Mouse (Mus musculus) olfactory bulb, adult 2 months (tissue): ENCODE results near the gene Cd72.

Experiments
- CTCF ChIP-seq: fragments of 200-500 bp; IDR thresholded peaks from 2 replicates; pipeline ENCODE4 v1.5.1; 2012; ENCODE audit warnings: low read depth, mild to moderate bottlenecking, low read length, moderate library complexity; ENCODE audit not compliant: insufficient read depth
- POLR2A ChIP-seq: fragments of 200-500 bp; IDR thresholded peaks from 2 replicates; pipeline ENCODE4 v1.6.1; 2012; ENCODE audit warnings: mild to moderate bottlenecking, low read depth, low read length, moderate library complexity; ENCODE audit not compliant: insufficient read depth

DNA sequence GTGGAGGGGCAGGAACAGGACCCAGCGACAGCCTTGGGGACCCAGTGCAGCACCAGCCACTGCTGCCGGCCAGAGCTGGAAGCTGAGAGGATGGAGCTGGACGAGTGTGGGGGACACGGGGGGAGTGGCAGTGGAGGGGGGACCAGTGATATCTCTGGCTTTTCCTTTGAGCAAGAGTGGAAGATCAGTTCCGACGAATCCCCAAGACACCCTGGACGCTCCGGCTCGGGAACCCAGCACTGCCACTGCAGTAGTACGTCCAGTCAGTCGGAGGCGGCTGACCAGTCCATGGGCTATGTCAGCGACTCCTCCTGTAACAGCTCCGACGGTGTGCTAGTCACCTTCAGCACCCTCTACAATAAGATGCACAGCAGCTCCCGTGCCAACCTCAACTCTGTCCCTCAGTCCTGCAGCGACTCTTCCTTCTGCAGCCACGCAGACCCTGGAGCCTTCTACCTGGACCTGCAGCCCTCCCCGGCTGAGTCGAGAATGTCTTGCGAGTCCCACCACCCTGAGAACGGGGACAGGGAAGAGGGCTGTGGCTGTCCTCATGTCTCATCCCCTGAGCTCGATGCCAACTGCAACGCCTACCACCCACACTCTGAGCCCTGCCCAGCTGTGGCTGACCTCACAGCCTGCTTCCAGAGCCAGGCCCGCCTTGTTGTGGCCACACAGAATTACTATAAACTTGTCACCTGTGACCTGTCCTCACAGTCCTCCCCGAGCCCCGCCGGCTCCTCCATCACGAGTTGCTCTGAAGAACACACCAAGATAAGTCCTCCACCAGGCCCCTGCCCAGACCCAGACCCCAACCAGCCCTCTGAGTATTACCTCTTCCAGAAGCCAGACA is 39.0 kb downstream of the Cd72 start:
- TF ChIP-seq POLR2A (no peak), CTCF (no peak)
